Mouse (Mus musculus) embryonic facial prominence, embryonic 13.5 days (tissue): ENCODE data around the gene Prpf4b. TPM values are rescaled to one million over a fixed set of nuclear protein-coding genes. Genes with fewer than 3 reads are reported as not detected.

Experiments used
- polyA plus RNA-seq: library from polyadenylated mRNA; unstranded; fragments of >200 nt; fragmentation: Nextera tagmentation; extraction: Ambion mirVana; gene quantifications from 2 replicates; pipeline ENCODE4 v1.2.1, GENCODE M21; 2015

Gene Prpf4b
- polyA plus RNA-seq, 1 experiment from 2014 or later, result 95.6 TPM

Other genes starting within 250 kb of the Prpf4b start
- 20.7 and 25.5 TPM in 2 replicates for gene Pxdc1, start 221.8 kb upstream of the Prpf4b start, polyA plus RNA-seq
- gene Fam50b, start 140.5 kb upstream of the Prpf4b start, polyA plus RNA-seq, result not detected in 2 replicates
- gene Fam217a, start 49.0 kb downstream of the Prpf4b start, polyA plus RNA-seq, result 0.73 and 0.87 TPM in 2 replicates
- not detected in 2 replicates for gene 4933417A18Rik, start 49.1 kb downstream of the Prpf4b start, polyA plus RNA-seq
- gene Eci3, start 88.5 kb downstream of the Prpf4b start, polyA plus RNA-seq, result 1.00 and 1.7 TPM in 2 replicates
- 145 and 146 TPM in 2 replicates for gene Eci2, start 151.8 kb downstream of the Prpf4b start, polyA plus RNA-seq